In the genomic region with DNA sequence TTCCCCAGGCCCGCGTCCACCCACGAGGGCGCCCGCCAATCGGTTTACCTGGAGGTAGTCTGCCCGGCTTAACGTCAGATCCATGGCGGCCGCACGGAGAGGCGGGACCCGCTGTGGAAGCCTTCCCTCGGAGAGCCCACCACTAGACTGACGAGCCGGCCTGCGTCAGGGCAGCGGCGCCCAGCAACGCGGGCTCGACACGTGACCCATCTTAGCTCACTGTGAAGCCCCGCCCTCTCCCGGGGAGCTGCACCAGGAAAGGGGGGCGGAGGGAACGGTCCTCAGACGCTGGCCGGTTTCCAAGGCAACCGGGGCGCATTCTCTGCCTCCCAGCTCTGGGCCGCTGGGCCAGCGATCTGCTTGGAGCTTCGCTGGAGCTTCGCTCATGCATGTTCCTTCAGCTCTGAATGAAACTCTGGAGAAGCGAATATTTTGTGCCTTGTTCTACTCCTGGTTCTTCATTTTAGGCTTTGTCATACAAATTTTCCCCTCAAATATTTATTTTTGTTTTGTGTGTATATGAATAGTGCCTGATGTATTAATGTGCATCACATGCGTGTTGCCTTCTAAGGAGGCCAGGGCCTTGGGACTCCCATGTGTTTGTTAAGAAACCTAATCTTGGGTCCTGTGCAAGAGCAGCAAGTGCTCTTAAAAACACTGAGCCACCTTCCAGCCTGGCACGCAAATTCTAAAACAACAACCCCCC, we compare ENCODE assay signal across 8 mouse cellular contexts. TPM values are rescaled to one million over a fixed set of nuclear protein-coding genes. Genes with fewer than 3 reads are reported as not detected.
A peak's percentile ranks its signal among the peaks of the same experiment; 100 is the strongest.
DNase-seq lines count a peak whose midpoint lies in the region; ATAC-seq and TF ChIP-seq lines count a peak whose summit lies in the region.

TSS of gene Bbs7 (minus strand) at position 276 of the 706 bp plus-strand sequence.

- H3K4me1 ChIP-seq in forebrain, embryonic 10.5 days, result peaks cover 16% of the 10 kb centered on the region
- no peaks in the 10 kb centered on the region for H3K4me1 ChIP-seq in heart, embryonic 14.5 days (ENCODE audit: control insufficient read depth in 2 of 2, insufficient read depth in 2 of 2, low read length in 2 of 2)
- no peaks in the 10 kb centered on the region; the same call in 1 of the 2 replicates for H3K4me1 ChIP-seq in liver, embryonic 11.5 days (replicated peaks; ENCODE audit: control insufficient read depth, insufficient read depth, low read length)

- TF ChIP-seq POLR2A in myocyte (IDR thresholded peaks at IDR 0.05; ENCODE audit: insufficient read length, low read depth), result peak; percentile 82

- peak within 1 kb of the TSS; percentile 78 for H3K4me3 ChIP-seq in forebrain, embryonic 10.5 days
- H3K4me3 ChIP-seq in heart, embryonic 14.5 days (ENCODE audit: control insufficient read depth in 1 of 2, insufficient read depth in 1 of 2, low read depth in 1 of 2, low read length in 2 of 2), result peak within 1 kb of the TSS; percentile 69 to 82
- peak within 1 kb of the TSS; percentile 69 for H3K4me3 ChIP-seq in liver, embryonic 11.5 days (ENCODE audit: low read depth, low read length)
- H3K4me3 ChIP-seq in myocyte, result peak within 1 kb of the TSS; percentile 35

- peak within 1 kb of the TSS; percentile 88 for H3K27ac ChIP-seq in forebrain, embryonic 10.5 days
- 0 out of 4 replicates have a peak within 1 kb of the TSS, but pooled peaks have one; percentile 4 to 20 for H3K27ac ChIP-seq in heart, embryonic 14.5 days (replicated peaks in 1 of 2; ENCODE audit: control insufficient read depth in 1 of 2, insufficient read depth in 1 of 2, low read depth in 2 of 2, low read length in 2 of 2)
- H3K27ac ChIP-seq in liver, embryonic 11.5 days (ENCODE audit: low read depth, low read length), result no peak within 1 kb of the TSS

- DNase-seq in CD8-positive naive resting alpha-beta T cell, adult 2 months (ENCODE audit: low read depth in 2 of 2, low spot score in 2 of 2), result peak; percentile 62 to 67
- DNase-seq in c-Kit-positive CD71-negative TER-119-negative erythroid progenitor cells, embryonic 14.5 days (ENCODE audit: low read depth), result peak; percentile 83
- DNase-seq in forebrain, embryonic 10.5 days (ENCODE audit: extremely low spot score, low spot score), result peak; percentile 97
- DNase-seq in kidney, postnatal 10 days, result peak; percentile 98
- DNase-seq in liver, embryonic 11.5 days (ENCODE audit: low spot score), result peak; percentile 92
- DNase-seq in spleen, postnatal 4 days (ENCODE audit: low spot score in 2 of 2), result peak; percentile 83 to 88

- H3K4me2 ChIP-seq in heart, embryonic 14.5 days (ENCODE audit: low read length), result peak within 1 kb of the TSS; percentile 79
- peak within 1 kb of the TSS; percentile 85 for H3K4me2 ChIP-seq in liver, embryonic 11.5 days
- peak within 1 kb of the TSS; percentile 70 for H3K4me2 ChIP-seq in myocyte (ENCODE audit: low read depth)

- 0 out of 2 replicates have a peak, but pooled peaks cover 3% of the 10 kb centered on the region for H3K36me3 ChIP-seq in forebrain, embryonic 10.5 days (replicated peaks)
- H3K36me3 ChIP-seq in heart, embryonic 14.5 days (ENCODE audit: control insufficient read depth, insufficient read depth, low read length), result 0 out of 2 replicates have a peak, but pooled peaks cover 4% of the 10 kb centered on the region
- H3K36me3 ChIP-seq in liver, embryonic 11.5 days (ENCODE audit: control insufficient read depth, insufficient read depth, low read length), result no peaks in the 10 kb centered on the region
- no peaks in the 10 kb centered on the region for H3K36me3 ChIP-seq in myocyte (ENCODE audit: control insufficient read depth, insufficient read depth)

- H3K9ac ChIP-seq in heart, embryonic 14.5 days (ENCODE audit: low read length), result peak within 1 kb of the TSS; percentile 82
- peak within 1 kb of the TSS; percentile 71 for H3K9ac ChIP-seq in liver, embryonic 11.5 days (ENCODE audit: low read depth, low read length)

- H3K79me2 ChIP-seq in myocyte (ENCODE audit: control insufficient read depth, insufficient read depth), result no peaks in the 10 kb centered on the region

- peak within 1 kb of the TSS; percentile 4 for H3ac ChIP-seq in myocyte (ENCODE audit: control insufficient read depth, insufficient read length)

- ATAC-seq in heart, embryonic 14.5 days (ENCODE audit: insufficient number of reproducible peaks, insufficient read depth, low FRiP score, low read depth), result peak; percentile 99
- peak; percentile 98 for ATAC-seq in liver, embryonic 11.5 days (replicated peaks; ENCODE audit: low FRiP score)

- H3K27me3 ChIP-seq in forebrain, embryonic 10.5 days (ENCODE audit: poor library complexity, severe bottlenecking), result peaks cover 9% of the 10 kb centered on the region; the same call in 1 of the 2 replicates
- H3K27me3 ChIP-seq in heart, embryonic 14.5 days (ENCODE audit: control insufficient read depth, insufficient read depth, low read length), result no peaks in the 10 kb centered on the region
- H3K27me3 ChIP-seq in liver, embryonic 11.5 days (replicated peaks; ENCODE audit: control insufficient read depth, insufficient read depth, low read length), result no peaks in the 10 kb centered on the region
- no peaks in the 10 kb centered on the region for H3K27me3 ChIP-seq in myocyte (ENCODE audit: control insufficient read depth, insufficient read depth, insufficient read length)

- 5% methylated on average over 38 of the region's 38 CpGs for WGBS in forebrain, embryonic 10.5 days
- WGBS in heart, embryonic 14.5 days, result 4% methylated on average over 38 of the region's 38 CpGs
- WGBS in liver, embryonic 11.5 days, result 5% methylated on average over 38 of the region's 38 CpGs

- no peaks in the 10 kb centered on the region for H3K9me3 ChIP-seq in forebrain, embryonic 10.5 days
- no peaks in the 10 kb centered on the region for H3K9me3 ChIP-seq in heart, embryonic 14.5 days (ENCODE audit: control insufficient read depth, low read length)
- H3K9me3 ChIP-seq in liver, embryonic 11.5 days (ENCODE audit: control insufficient read depth, low read length), result no peaks in the 10 kb centered on the region

TF ChIP-seq in myocyte, 11 proteins besides CTCF, POLR2A, EP300 and RAD21:
- TF ChIP-seq USF1 (IDR thresholded peaks at IDR 0.05; ENCODE audit: low read depth) (peak; percentile 81), REST (IDR thresholded peaks at IDR 0.05; ENCODE audit: insufficient read depth, insufficient read length) (no peak), MYOG (IDR thresholded peaks at IDR 0.05; ENCODE audit: control insufficient read depth in 1 of 3, insufficient read depth in 1 of 3, insufficient read length in 2 of 3, low read depth in 2 of 3) (no peak), CEBPB (IDR thresholded peaks at IDR 0.05; ENCODE audit: insufficient read depth, poor library complexity, severe bottlenecking) (no peak), MYOD1 (IDR thresholded peaks at IDR 0.05; ENCODE audit: control insufficient read depth in 1 of 3, insufficient read length in 2 of 3, low read depth in 2 of 3) (no peak), E2F4 (IDR thresholded peaks at IDR 0.05; ENCODE audit: insufficient read depth) (no peak), SRF (IDR thresholded peaks at IDR 0.05; ENCODE audit: control insufficient read depth, insufficient read length, low read depth) (no peak), TCF12 (IDR thresholded peaks at IDR 0.05; ENCODE audit: insufficient read depth, poor library complexity, severe bottlenecking) (no peak), TCF3 (IDR thresholded peaks at IDR 0.05; ENCODE audit: insufficient read length, low read depth) (no peak), POLR2AphosphoS2 (IDR thresholded peaks at IDR 0.05; ENCODE audit: insufficient read length, low read depth) (peak; percentile 67), MAX (IDR thresholded peaks at IDR 0.05; ENCODE audit: low read depth) (no peak)
TF ChIP-seq in myocyte: peak in this region for 2.

RNA-seq across cellular contexts. Expression of gene Bbs7, which starts in this region (rescaled TPM):
- polyA plus RNA-seq in forebrain, embryonic 10.5 days (2016; fragmentation: Nextera tagmentation; extraction: Ambion mirVana), result 18.0 and 20.3 TPM in 2 replicates
- 9.4 and 9.7 TPM in 2 replicates for polyA plus RNA-seq in heart, embryonic 14.5 days (2014; fragmentation: Nextera tagmentation; extraction: Ambion mirVana)
- 9.9 and 11.7 TPM in 2 replicates for polyA plus RNA-seq in liver, embryonic 11.5 days (2014; fragmentation: Nextera tagmentation; extraction: Ambion mirVana)
- 2.8 TPM for polyA plus RNA-seq in myocyte (2012; fragmentation: generic; extraction: Trizol)
